Mouse (Mus musculus) ES-Bruce4 (cell line): ENCODE measurements around the gene Myh4. TPM values are rescaled to one million over a fixed set of nuclear protein-coding genes. Genes with fewer than 3 reads are reported as not detected.
A peak's percentile ranks its signal among the peaks of the same experiment; 100 is the strongest.

Experiments used
- H3K27ac ChIP-seq: 2 replicates; pipeline ENCODE4 v1.5.1; 2012; ENCODE audit warnings: low read length, inconsistent platforms; ENCODE audit not compliant: insufficient read depth
- H3K27me3 ChIP-seq: 2 replicates; pipeline ENCODE4 v1.6.1; 2012; ENCODE audit warnings: mild to moderate bottlenecking, low read length, inconsistent platforms; ENCODE audit not compliant: control insufficient read depth, poor library complexity, insufficient read depth, severe bottlenecking
- H3K36me3 ChIP-seq: 2 replicates; pipeline ENCODE4 v1.6.1; 2012; ENCODE audit warnings: inconsistent platforms, mild to moderate bottlenecking, low read length, moderate library complexity; ENCODE audit not compliant: control insufficient read depth, poor library complexity, insufficient read depth, severe bottlenecking
- H3K4me1 ChIP-seq: one replicate; pipeline ENCODE4 v1.8.1; 2011; ENCODE audit warnings: low read length; ENCODE audit not compliant: control insufficient read depth, insufficient read depth
- H3K4me3 ChIP-seq: 2 replicates; pipeline ENCODE4 v1.5.1; 2011; ENCODE audit warnings: low read depth, mild to moderate bottlenecking, low read length
- H3K9ac ChIP-seq: 2 replicates; pipeline ENCODE4 v1.6.1; 2012; ENCODE audit warnings: low read depth, mild to moderate bottlenecking, inconsistent platforms; ENCODE audit not compliant: poor library complexity, severe bottlenecking
- H3K9me3 ChIP-seq: replicated peaks from 2 replicates; pipeline ENCODE4 v1.6.1; 2012; ENCODE audit warnings: mild to moderate bottlenecking, low read length, inconsistent platforms; ENCODE audit not compliant: control insufficient read depth, poor library complexity, insufficient read depth, severe bottlenecking
- CTCF ChIP-seq: IDR thresholded peaks from one replicate; pipeline ENCODE4 v1.8.1; 2011; ENCODE audit warnings: low read depth, low read length
- EP300 ChIP-seq: IDR thresholded peaks from 2 replicates; pipeline ENCODE4 v1.6.1; 2011; ENCODE audit warnings: low read depth, low read length; ENCODE audit not compliant: insufficient read depth
- POLR2A ChIP-seq: IDR thresholded peaks from one replicate; pipeline ENCODE4 v1.8.1; 2011; ENCODE audit warnings: low read length; ENCODE audit not compliant: insufficient read depth
- polyA plus RNA-seq: library from polyadenylated mRNA; stranded (reverse); fragments of >200 nt; gene quantifications from 2 replicates; pipeline ENCODE4 v1.2.4, GENCODE M21; 2011; ENCODE audit warnings: low read depth; ENCODE audit not compliant: missing spikeins, insufficient read depth, insufficient read length

The Myh4 gene
- polyA plus RNA-seq, 1 experiment: not detected

- Histone ChIP-seq H3K9ac (no peak overlapping the region), H3K4me3 (no peak overlapping the region), H3K27me3 (no peaks in the 10 kb centered on the region), H3K36me3 (no peaks in the 10 kb centered on the region), H3K4me1 (no peaks in the 10 kb centered on the region), H3K27ac (no peak overlapping the region), H3K9me3 (no peaks in the 10 kb centered on the region)
- TF ChIP-seq CTCF: peak; percentile 4
- no peak for TF ChIP-seq EP300
Observed at GRCm38 (mm10) chr11:67235639-67236358, 2.0 kb upstream of the Myh4 start.

- H3K36me3 ChIP-seq: no peaks in the 10 kb centered on the region
- no peaks in the 10 kb centered on the region for H3K4me1 ChIP-seq
- no peaks in the 10 kb centered on the region for H3K9me3 ChIP-seq
- no peak overlapping the region for H3K27ac ChIP-seq
- no peaks in the 10 kb centered on the region for H3K27me3 ChIP-seq
- TF ChIP-seq EP300 (no peak), CTCF (no peak), POLR2A (no peak)
- H3K4me3 ChIP-seq: no peak overlapping the region
- no peak overlapping the region for H3K9ac ChIP-seq
Observed at GRCm38 (mm10) chr11:67236799-67237198, 1.0 kb upstream of the Myh4 start.

GRCm38 (mm10) chr11:67241051-67241450 is 3.2 kb downstream of the Myh4 start:
- Histone ChIP-seq H3K27me3 (no peaks in the 10 kb centered on the region), H3K4me3 (no peak overlapping the region), H3K36me3 (no peaks in the 10 kb centered on the region), H3K27ac (no peak overlapping the region), H3K9me3 (no peaks in the 10 kb centered on the region), H3K9ac (no peak overlapping the region), H3K4me1 (no peaks in the 10 kb centered on the region)
- TF ChIP-seq CTCF (no peak), POLR2A (no peak), EP300 (no peak)

- H3K27ac ChIP-seq: no peak overlapping the region
- no peak overlapping the region for H3K9ac ChIP-seq
- no peaks in the 10 kb centered on the region for H3K9me3 ChIP-seq
- no peaks in the 10 kb centered on the region for H3K36me3 ChIP-seq
- H3K4me1 ChIP-seq: no peaks in the 10 kb centered on the region
- peaks cover 1% of the 10 kb centered on the region; the same call in 1 of the 2 replicates for H3K27me3 ChIP-seq
- TF ChIP-seq POLR2A (no peak), EP300 (no peak), CTCF (no peak)
- H3K4me3 ChIP-seq: no peak overlapping the region
Observed at GRCm38 (mm10) chr11:67253691-67254090, 15.9 kb downstream of the Myh4 start.

GRCm38 (mm10) chr11:67257048-67257447 is 19.2 kb downstream of the Myh4 start:
- no peak for TF ChIP-seq POLR2A
- no peaks in the 10 kb centered on the region for H3K36me3 ChIP-seq
- no peak overlapping the region for H3K9ac ChIP-seq
- no peak overlapping the region for H3K27ac ChIP-seq
- H3K27me3 ChIP-seq: peaks cover 1% of the 10 kb centered on the region; the same call in 1 of the 2 replicates
- H3K4me3 ChIP-seq: no peak overlapping the region
- no peaks in the 10 kb centered on the region for H3K9me3 ChIP-seq
- H3K4me1 ChIP-seq: no peaks in the 10 kb centered on the region

- H3K4me3 ChIP-seq: no peak overlapping the region
- H3K27ac ChIP-seq: no peak overlapping the region
- no peaks in the 10 kb centered on the region for H3K4me1 ChIP-seq
- TF ChIP-seq CTCF (no peak), POLR2A (no peak), EP300 (no peak)
- H3K27me3 ChIP-seq: peaks cover 1% of the 10 kb centered on the region; the same call in 1 of the 2 replicates
- no peaks in the 10 kb centered on the region for H3K9me3 ChIP-seq
- no peaks in the 10 kb centered on the region for H3K36me3 ChIP-seq
- no peak overlapping the region for H3K9ac ChIP-seq
Observed at GRCm38 (mm10) chr11:67260956-67261355, 23.1 kb downstream of the Myh4 start.
